Mouse (Mus musculus): ENCODE data around the gene Abhd12.

DNA sequence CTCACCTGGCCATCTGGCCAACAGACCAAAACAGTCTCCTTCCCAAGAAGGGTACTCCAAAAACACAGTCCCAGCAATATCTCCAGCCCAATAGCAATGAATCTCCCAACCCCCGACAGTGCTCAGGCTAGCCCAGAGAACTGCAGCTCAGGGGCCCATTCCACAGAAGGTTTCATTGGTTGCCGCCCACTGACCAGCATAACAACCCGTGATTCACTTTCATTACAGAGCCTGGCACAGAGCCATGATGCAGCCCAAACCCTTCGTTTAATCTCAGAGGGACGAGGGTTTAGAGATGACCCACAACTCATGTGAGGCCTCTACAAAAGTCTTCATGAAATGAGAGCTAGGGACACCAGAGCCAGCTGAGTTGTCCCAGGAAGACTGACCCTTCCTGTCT is 44.2 kb upstream of the Abhd12 start:
- TF ChIP-seq CTCF (IDR thresholded peaks at IDR 0.05; ENCODE audit: control insufficient read depth, insufficient read depth, insufficient replicate concordance, low read depth, low read length) (no peak), POLR2A (IDR thresholded peaks at IDR 0.05; ENCODE audit: control insufficient read depth, low read depth, low read length) (no peak)
